Mouse (Mus musculus) liver, adult 2 months (tissue): ENCODE results near the gene Syncrip.

Experiments
- CTCF ChIP-seq: fragments of 200-500 bp; IDR thresholded peaks from 2 replicates; pipeline ENCODE4 v1.5.1; 2011; ENCODE audit warnings: low read depth, low read length, control low read depth
- POLR2A ChIP-seq: fragments of 200-500 bp; IDR thresholded peaks from 2 replicates; pipeline ENCODE4 v1.6.1; 2011; ENCODE audit warnings: low read length, control low read depth; ENCODE audit not compliant: insufficient read depth; ENCODE audit errors: extremely low read depth

DNA sequence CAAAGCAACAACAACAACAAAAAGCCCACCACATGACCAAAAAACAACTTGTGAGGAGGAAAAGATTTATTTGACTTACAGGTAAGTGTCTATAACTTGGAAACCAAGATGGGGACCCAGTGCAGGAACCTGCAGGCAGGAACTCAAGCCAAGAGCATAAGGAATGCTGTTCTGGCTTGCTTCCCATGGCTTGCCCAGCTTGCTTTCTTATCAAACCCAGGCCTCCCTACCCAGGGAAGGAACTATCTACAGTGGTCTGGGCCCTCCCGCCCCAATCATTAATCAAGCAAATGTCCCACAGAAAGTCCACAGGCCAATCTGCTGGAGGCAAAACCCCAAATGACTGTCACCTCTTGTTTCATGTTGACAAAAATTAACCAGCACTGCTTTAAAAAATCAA lies 10.1 kb upstream of the Syncrip start:
- TF ChIP-seq CTCF (no peak), POLR2A (no peak)
